Mouse (Mus musculus): ENCODE measurements around the gene Ankrd26.
A peak's percentile ranks its signal among the peaks of the same experiment; 100 is the strongest.
"Not testable (repeated sequence)": the region's sequence is repeated elsewhere in the genome, so short reads cannot be mapped to it uniquely, and the experiment has no call there.

Gene Ankrd26

DNA sequence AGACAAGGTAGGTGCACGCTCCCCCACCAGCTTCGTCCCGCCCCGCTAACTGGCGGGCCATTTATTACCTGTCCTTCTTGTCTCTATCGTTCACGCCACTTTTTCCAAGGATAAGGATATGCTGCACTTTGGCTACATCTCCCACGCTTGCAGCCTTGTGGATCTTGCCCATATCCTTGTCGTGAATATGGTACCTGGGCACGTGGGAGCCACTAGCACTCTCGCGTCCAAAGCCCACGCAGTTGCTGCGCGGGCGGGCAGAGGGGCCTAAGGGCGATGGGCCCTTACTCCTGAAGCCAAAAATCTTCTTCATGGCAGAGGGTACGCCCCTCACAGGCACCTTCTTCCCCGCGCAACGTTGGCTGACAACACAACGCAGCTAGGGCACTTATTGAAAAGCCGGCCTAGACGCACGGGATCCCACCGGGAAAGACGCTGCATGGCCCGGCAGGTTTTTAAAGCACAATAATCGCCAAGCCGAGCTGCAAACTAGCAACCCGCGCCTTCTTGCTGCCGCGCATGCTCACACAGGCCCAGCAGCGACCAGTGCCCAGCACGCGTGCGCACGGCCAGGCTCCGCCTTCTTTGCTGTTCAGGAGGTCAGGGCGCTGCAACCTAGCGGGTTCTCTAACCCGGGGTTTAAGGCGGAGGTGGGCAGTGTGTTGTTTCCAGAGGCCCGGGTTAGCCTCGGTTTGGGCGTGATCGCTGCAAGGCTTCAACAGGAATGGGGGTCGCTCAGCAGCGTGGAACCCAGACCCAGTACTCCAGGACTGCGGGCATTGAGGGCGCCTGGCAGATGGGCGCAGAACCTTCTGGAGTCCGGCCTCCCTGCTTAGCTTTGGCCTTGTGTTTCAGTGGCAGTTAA is at the start of gene Ankrd26:
Gene Ankrd26, minus strand, starts transcription at position 482 of the 865 bp plus-strand sequence.
- DNase-seq (ENCODE audit: low read depth, low spot score) = peak; percentile 84

DNA sequence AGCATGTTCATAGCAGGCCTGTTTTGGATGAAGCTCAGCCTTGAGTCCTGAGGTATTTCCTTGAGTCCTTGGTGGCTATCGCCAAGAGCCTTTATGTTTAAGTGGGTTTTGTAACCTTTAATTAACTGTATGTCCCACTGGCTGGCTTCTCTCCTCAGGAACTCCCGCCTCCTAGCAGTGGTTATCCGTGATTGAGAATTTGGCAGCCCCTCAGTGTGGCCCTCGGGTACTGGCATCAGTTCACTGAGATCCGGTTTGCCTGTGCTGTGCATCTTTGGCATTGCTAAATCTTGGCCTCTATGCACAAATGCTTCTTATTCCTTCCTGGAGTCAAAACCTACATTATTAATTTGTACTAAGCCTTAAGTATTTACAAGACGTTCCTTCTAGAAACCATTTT is 46.9 kb upstream of the Ankrd26 start:
- no peak for DNase-seq (ENCODE audit: low read depth, low spot score)

DNA sequence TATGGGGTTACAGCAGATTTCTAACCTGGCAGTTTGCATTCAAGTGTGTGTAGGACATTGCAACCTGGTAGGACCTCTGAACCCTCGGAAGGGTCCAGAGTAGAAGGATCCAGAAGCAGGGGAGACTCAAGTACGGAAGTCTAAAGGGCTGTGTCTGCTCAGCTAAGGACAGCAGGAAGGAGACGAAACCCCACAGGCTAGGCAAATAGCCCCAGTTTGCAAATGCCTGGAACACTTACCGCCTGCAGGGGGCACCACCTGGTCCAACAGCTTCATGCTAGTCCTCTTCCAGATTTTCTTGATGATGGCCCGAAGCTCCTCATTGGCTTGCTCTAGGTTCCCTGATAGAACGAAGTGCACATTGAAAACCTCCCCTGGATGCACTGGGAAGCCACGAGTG is 43.9 kb upstream of the Ankrd26 start:
- no peak for DNase-seq (ENCODE audit: low read depth, low spot score)

DNA sequence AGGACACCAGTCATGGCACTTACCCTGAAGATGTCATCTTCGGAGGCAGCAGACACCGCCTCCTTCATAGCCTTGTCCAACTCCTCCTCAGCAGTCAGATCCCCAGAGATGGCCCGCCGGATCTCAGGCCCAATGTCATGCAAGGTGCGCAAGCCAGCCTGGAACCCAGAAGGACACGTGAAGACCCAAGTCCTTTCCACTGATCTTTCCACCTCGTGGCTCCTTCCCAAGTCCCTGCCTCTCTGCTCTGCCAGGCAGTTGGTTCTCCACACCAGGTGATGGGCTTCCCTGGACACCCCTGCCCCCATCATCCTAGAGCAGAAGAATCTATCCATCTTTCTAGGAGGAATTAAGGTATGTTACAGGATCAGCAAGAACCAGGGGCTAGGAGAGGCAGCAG is 41.8 kb upstream of the Ankrd26 start:
- DNase-seq (ENCODE audit: low read depth, low spot score) = no peak

DNA sequence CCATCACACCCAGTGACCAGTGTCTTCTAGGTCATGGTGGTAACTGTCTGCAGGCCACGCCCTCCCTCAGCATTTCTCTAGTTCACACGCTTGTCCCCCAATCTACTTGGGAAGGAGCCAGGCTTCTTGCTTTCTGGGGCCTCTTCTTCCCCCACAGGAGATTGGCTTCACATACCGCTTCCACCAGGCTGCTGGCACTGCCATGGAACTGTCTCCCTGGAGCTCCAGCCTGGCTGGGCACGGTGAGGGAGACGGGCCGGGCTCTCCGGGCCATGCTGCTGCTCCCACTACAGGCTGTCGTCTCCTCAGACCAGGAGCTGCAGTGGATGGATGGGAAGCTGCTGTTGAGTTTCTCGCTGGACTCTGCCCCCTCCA is 33.6 kb upstream of the Ankrd26 start:
- no peak for DNase-seq (ENCODE audit: low read depth, low spot score)

DNA sequence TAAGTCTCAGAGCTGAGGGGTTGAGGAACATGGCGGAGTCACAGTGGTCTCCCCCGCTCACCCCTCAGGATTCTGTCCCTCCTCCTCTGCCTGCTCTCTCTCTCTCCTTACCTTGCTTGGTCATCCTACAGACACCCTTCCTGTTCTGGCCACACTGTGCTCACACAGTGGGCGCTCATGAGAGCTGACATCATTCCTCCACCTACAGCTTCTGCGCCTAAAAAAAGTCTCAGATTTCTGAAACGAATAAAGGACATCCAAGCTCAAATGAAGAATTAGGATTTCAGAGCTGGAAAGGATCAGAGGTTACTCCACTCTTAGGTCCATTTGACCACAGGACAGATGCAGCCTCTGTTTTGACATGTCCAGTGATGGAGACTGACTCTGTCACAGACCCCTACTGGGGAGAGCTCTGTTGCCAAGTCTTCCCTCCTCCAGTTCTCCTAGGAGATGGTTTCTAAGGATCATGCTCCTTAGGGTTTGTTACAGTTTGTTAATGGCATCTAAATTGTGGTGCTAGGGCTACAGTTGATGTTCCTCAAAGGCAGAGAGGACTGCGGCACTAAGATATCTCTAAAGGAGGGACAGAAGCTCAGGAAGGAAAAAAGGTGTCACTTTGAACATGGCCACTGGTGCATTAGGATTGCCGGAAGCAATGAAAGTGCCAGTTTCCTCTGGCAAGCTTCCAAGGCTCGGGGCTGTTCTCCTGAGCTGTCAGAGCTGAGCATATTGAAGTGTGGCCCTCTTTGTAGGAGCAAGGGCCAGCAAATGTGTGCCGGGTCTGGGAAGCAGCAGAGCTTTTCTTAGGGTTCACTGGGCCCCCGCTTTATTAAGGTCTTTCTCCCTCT is 33.0 kb upstream of the Ankrd26 start:
- no peak for DNase-seq (ENCODE audit: low read depth, low spot score)

DNA sequence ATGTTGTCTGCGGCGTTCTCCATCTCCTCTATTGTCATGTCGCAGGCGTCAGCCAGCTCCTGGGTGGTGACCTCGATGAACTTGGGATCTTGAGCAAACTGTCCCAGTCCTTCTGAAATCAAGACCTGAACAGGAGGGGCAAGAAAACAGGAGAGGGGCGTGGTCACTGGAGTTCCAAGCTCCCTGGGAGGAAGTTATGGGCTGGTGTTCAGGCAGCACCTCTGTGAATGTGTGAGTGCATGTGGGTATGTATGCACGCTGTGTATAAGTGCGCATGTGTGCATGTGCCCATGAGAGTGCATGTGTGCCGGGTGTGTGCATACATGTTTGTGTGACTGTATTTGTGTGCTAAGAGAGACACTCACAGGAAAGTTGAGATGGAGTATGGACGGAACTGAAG is 32.0 kb upstream of the Ankrd26 start:
- no peak for DNase-seq (ENCODE audit: low read depth, low spot score)

DNA sequence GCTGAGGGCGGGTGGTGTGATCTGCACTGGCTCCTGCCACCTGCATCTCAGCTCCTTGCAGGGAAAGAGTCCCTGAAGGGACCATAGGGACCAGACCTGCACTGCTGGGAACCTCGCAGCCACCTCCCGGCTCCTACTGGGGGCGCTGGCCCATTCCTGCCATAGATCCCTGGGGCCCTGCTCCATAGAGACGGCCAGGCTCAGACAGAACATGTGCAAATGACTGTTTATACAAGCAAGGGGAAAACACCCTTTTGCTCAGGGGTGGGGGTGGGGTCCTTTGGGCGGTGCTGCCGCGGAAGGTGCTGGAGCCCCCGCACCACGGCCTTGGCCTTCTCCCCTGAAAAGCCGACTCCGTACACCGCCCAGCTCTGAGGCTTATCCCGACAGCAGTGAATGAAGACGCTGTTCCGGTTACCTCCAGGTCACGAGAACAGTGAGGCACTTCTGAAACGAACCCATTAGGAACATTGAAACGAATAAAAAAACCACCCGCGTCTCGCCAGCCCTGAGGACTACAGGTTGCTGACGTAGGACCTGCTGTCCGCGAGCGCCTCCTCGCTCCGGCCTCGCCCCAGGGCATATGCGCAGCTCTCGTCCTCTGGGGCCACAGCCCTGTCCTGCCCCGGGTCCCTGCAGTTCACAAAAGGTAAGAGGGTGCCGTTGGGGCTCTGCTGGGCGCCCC is 31.5 kb upstream of the Ankrd26 start:
- DNase-seq (ENCODE audit: low read depth, low spot score) = no peak

DNA sequence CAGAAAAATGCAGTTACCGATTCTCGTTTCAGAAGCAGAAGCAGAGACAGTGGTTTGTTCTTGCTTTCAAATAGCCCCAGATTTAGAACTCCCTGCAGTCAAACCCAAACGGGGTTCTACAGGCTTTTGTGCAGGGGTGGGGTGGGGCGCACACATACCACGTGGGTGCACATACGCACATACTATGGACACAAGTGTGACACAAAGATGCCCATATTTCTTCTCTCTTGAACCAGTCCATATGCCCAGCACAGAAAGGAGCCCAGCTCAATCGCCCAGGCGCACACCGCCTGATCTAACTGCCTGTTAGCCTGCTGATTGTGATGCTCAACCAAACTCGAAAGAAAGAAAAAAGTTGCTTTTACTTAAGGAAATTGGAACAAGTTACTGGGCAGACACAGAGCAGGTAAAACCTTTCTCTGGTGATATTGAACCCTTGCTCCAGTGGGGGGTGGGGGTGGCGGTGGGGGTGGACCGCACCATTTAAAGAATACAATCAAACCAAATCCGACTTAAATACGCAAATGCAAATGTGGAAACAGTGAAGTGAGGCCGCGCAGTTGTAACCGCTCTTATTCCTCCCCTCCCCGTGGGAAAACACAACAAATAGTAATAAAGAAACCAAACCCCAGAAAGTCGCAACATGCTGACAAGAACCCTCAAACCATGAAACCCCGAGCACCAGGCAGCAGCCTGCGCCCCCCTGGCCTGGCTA is 30.8 kb upstream of the Ankrd26 start:
- DNase-seq (ENCODE audit: low read depth, low spot score) = no peak

DNA sequence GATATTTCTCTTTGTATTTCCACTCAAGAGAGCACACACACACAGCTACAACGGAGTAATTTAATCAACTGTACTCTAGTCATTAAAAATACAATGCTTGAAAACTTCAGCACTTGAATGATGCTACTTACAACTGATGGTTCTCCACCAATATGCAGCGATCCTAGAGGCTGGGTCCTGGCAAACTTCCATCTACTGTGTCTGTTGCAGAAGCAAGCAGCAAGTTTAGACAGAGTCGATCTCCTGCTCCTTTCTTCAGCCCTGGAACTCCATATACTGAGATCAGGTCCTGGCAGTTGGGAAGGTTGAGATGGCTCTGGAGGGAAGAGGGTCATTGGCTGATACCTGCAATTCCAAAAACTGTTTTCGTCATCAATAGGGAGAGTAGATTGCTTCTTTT is 16.7 kb upstream of the Ankrd26 start:
- DNase-seq (ENCODE audit: low read depth, low spot score) = not testable (repeated sequence)

DNA sequence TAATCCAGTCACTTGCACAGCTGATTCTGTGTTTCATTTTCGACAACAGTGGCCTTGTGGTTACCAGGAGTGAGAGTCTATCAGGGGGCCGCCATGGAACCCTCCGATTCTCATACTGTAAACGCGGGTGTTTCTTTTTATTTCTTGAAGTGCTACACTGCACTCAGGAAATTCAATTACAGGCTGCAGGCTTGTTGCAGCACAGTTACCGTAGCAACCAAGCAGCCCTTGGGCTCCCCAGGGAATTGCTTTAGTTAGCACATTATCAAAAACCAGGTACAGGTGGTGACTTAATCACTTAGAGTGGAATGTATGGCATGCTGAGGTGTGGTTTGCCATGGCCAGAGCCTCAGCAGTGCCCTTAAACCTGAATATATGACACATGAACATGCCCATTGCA is 12.3 kb upstream of the Ankrd26 start:
- no peak for DNase-seq (ENCODE audit: low read depth, low spot score)

DNA sequence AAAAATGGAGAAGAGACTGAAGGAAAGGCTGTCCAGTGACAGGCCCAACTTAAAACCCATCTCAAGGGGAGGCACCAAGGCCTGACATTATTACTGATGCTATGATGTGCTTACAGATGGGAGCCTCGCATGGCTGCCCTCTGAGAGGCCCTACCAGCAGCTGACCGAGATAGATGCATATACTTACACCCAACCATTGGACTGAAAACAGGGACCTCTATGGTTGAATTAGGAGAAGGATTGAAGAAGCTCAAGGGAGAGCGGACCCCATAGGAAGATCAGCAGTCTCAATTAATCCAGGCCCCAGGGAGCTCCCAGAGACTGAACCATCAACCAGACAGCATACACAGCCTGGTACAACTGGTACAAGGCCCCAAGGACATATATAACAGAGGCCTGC is 5.8 kb upstream of the Ankrd26 start:
- no peak for DNase-seq (ENCODE audit: low read depth, low spot score)

DNA sequence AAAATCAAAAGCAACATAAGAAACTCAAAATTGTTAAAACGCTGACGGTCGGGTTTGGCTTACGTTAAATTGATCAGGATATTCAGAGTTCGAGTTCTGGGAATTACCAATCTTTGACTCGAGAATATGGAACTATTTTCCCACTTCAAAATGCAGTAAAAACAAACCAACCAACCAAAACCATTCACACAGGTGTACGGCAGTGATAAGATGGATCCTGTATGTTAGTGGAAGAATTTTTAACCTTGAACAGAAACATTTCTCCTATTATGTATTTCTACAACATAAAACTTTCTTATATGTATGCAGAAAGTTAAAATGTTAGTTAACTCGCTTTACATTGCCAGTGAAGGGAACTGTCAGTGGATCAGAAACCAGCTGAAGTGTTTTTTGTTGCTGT is 801 bp downstream of the Ankrd26 start:
- no peak for DNase-seq (ENCODE audit: low read depth, low spot score)

DNA sequence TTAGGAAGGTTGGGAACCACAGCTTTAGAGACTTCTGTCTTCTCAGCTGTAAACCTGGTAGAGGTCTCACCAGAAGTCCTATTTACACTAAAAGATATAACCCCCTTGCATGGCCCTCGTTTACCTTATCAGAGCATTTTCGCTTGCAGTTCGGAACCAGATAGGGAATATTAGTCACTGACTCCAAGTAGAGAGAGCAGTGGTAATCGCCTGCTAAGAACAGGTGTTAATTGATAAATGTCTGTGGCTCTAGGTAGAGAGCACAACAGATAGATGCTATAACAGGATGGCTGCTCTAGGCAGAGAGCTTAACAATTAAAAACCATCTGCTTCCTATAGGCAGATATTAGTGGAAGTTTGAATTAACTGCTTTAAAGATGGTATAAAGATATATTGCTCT is 23.4 kb downstream of the Ankrd26 start:
- no peak for DNase-seq (ENCODE audit: low read depth, low spot score)

DNA sequence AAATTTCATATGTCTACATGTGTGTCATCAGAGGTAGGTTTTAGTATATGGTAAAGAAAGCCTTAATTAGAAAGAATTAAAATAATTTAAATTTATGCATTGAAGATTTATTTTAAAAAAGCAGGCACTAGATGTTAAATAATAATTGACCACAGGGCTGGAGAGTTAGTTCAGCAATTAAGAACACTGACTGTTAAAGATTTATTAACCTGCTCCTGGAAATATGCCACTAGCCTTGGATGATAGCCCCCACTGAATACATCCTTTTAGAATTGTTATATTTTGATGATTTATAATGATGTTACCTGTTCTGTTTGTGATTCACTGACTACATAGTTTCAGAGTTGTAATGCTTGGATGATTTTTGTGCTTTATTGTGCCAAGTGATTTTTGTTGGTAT is 24.8 kb downstream of the Ankrd26 start:
- DNase-seq (ENCODE audit: low read depth, low spot score) = not testable (repeated sequence)

DNA sequence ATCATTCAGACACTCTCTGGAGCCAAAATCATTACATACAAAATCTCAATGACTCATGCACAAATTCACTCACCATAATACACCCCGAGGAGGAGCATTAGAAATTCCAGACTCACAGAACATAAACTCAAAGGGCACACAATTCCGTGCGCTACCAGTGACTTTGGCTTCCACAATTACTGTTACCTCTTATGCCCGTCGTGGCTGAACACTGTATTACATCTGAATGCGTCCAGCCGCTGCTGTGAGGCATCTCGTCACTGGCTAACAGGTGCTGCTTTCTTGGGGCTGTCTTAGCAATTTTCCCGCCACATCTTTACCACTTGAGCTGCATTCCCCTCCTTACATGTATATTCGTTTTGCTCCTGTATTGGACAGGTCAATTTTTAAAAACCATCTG is 26.7 kb downstream of the Ankrd26 start:
- DNase-seq (ENCODE audit: low read depth, low spot score) = no peak

DNA sequence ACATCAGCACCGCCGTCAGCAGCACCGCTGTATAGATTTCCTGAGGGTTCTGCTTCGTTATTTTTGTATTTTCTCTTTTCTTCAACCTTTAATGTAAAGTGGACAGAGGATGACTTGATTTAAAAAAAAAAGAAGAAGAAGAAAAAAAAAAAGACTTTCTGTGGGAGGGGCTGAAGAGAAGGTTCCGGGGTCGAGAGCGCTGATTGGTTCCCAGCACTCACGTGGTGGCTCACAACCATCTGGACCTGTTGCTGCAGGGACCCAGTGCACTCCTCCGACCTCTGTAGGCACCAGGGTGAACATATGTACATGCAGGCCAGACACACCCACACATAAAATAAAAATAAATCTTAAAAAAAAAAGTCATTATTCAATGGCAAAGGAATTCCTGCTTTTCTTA is 28.6 kb downstream of the Ankrd26 start:
- no peak for DNase-seq (ENCODE audit: low read depth, low spot score)

DNA sequence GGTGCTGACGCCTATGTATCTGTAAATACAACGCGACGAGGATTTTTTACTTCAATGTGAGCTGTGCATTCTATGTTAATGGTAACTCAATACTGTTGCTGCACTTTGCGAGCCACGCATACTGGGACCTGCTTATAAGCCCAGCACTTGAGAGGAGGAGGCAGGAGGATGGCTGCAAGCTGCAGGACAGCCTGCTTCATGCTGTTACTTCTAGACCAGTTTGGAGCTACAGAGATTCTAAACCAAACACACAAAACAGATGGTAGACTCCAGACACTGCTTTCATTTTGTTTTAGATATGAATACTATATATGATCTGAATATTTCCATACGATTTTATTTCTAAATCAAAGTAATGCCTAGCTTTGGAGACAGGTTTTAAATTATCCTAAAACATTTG is 41.4 kb downstream of the Ankrd26 start:
- DNase-seq (ENCODE audit: low read depth, low spot score) = no peak

DNA sequence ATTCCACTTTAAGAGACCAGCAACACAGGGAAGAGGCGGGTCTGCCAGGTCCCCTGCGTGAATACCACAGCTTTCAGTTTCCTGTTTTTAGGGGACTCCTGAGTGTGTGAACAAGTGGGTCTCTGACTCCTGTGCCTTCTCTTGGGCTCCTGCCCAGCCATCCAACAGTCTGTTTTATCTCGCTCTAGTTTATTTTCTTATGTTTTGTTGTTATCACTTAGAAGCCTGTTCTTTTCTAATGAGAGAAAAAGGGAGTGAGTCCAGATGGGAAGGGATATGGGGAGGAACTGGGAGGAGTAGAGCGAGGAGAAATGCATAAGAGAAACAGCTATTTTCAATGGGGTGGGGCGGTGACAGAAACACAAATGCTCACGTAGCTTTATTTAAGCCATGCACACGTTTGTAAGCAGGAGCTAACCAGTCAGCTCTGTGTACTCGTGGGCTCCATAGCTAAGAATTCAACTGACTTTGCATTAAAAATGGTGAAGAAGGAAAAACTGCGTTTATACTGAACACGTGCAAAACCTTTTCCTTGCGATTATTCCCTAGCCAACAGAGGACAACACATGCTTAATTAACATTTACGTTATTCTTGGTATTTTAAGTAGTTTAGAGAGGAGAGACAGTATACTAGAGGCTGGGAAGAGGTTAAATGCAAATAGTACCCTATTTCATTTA is 48.6 kb downstream of the Ankrd26 start:
- no peak for DNase-seq (ENCODE audit: low read depth, low spot score)

DNA sequence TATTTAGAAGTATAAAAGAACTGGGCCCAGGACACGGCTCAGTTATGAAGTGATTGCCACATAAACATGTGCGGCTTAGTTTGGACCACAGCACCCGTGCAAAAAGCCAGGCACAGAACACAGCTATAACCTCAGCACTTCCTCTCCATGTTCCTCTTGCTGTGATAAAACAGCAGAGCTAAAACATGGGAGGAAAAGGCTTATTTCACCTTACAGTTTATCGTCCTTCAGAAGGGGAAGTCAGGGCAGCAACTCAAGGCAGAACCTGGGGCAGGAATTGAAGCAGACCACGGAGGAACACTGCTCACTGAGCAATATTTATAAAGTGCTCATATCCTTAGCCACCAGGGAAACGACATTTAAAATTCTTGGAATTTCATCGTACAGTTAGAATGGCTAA is 63.0 kb downstream of the Ankrd26 start:
- DNase-seq (ENCODE audit: low read depth, low spot score) = no peak

DNA sequence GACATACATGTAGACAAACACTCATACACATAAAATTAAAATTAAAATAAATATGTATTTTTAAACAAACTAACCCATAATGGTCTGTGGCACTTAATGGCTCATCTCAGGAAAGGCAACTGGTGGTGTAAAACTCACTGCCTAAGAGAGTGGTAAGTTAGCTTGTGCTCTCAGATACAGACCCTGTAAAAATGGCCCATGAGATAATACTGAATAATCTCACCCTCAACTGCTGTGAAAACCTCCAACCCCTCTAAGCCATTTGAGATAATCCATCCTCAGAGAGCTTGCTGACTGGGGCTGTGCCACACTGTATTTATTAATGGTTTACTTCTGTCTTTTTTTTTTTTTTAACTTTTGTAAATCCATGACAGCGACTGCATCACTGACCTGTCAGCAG is 79.9 kb downstream of the Ankrd26 start:
- DNase-seq (ENCODE audit: low read depth, low spot score) = no peak
